Mouse (Mus musculus) ES-E14 (cell line): ENCODE data around the gene Ush2a. TPM values are rescaled to one million over a fixed set of nuclear protein-coding genes. Genes with fewer than 3 reads are reported as not detected.

Source experiments
- DNase-seq: peaks from one replicate; pipeline ENCODE4 v3.0.0-alpha.2; 2013; ENCODE audit warnings: low read depth, low spot score
- H3K27ac ChIP-seq: 2 replicates; pipeline ENCODE4 v1.5.1; 2012; ENCODE audit warnings: low read depth, mild to moderate bottlenecking, low read length, moderate library complexity, mixed read lengths; ENCODE audit not compliant: poor library complexity, insufficient read depth, severe bottlenecking
- H3K36me3 ChIP-seq: 2 replicates; pipeline ENCODE4 v1.6.1; 2012; ENCODE audit warnings: mild to moderate bottlenecking, low read length, moderate library complexity, mixed read lengths; ENCODE audit not compliant: control insufficient read depth, poor library complexity, insufficient read depth, severe bottlenecking
- H3K4me1 ChIP-seq, 2 experiments: fragments of 150-350 bp in 1 of 2; sonication (generic) in 1 of 2; 2 replicates each; pipeline ENCODE4 v1.6.1; 2012; ENCODE audit warnings: low read length in 2 of 2, mild to moderate bottlenecking in 1 of 2, mixed read lengths in 1 of 2; ENCODE audit not compliant: control insufficient read depth in 2 of 2, insufficient read depth in 2 of 2, poor library complexity in 1 of 2
- H3K4me3 ChIP-seq, 2 experiments: fragments of 150-350 bp in 1 of 2; sonication (generic) in 1 of 2; 2 replicates each; pipeline ENCODE4 v1.5.1; 2012; ENCODE audit warnings: low read length in 2 of 2, low read depth in 1 of 2, mild to moderate bottlenecking in 1 of 2, mixed read lengths in 1 of 2; ENCODE audit not compliant: insufficient read depth in 1 of 2, poor library complexity in 1 of 2, severe bottlenecking in 1 of 2
- H3K9ac ChIP-seq: 2 replicates; pipeline ENCODE4 v1.6.1; 2012; ENCODE audit warnings: low read depth, mild to moderate bottlenecking, low read length, mixed read lengths; ENCODE audit not compliant: poor library complexity, insufficient read depth, severe bottlenecking
- H3K9me3 ChIP-seq: fragments of 150-350 bp; sonication (generic); 2 replicates; pipeline ENCODE4 v1.6.1; 2012; ENCODE audit warnings: low read depth, mild to moderate bottlenecking, low read length; ENCODE audit not compliant: control insufficient read depth, insufficient read depth
- CHD2 ChIP-seq: IDR thresholded peaks from 2 replicates; pipeline ENCODE4 v1.6.1; 2014; ENCODE audit warnings: mild to moderate bottlenecking, low read depth, low read length, inconsistent platforms
- HCFC1 ChIP-seq: IDR thresholded peaks from 2 replicates; pipeline ENCODE4 v1.6.1; 2012; ENCODE audit warnings: low read length, inconsistent platforms, borderline replicate concordance; ENCODE audit not compliant: insufficient read depth
- MAFK ChIP-seq: IDR thresholded peaks from 2 replicates; pipeline ENCODE4 v1.6.1; 2014; ENCODE audit warnings: mild to moderate bottlenecking, low read depth, low read length, inconsistent platforms; ENCODE audit not compliant: insufficient read depth
- ZC3H11A ChIP-seq: IDR thresholded peaks from 2 replicates; pipeline ENCODE4 v1.6.1; 2012; ENCODE audit warnings: low read depth, mild to moderate bottlenecking, inconsistent platforms, low read length, borderline replicate concordance
- ZNF384 ChIP-seq: IDR thresholded peaks from 2 replicates; pipeline ENCODE4 v1.6.1; 2012; ENCODE audit warnings: low read depth, low read length, inconsistent platforms
- in situ Hi-C, 2 experiments: fragments of 600-800 bp; cut with MboI; formaldehyde crosslinking; loops; one replicate each; pipeline ENCODE4 v1.15.1; 2025; ENCODE audit warnings: low sequenced_read_pairs in 2 of 2, inconsistent platforms in 1 of 2; ENCODE audit not compliant: unreplicated experiment in 2 of 2
- total RNA-seq: library from RNA; depleted of rRNA; stranded (reverse); fragments of 300-350 nt; gene quantifications from 2 replicates; pipeline ENCODE4 v1.2.3, GENCODE M21; 2012

The Ush2a gene
- total RNA-seq, 1 experiment = 0.22 TPM

- TF ChIP-seq CHD2 (no peak), MAFK (peak; percentile 61; the same call in 1 of the 2 replicates)
Measured at GRCm38 (mm10) chr1:188772516-188773229, 510.9 kb downstream of the Ush2a start.

GRCm38 (mm10) chr1:188773631-188774030 lies 511.8 kb downstream of the Ush2a start:
- no peak overlapping the region for H3K4me3 ChIP-seq
- no peaks in the 10 kb centered on the region for H3K4me1 ChIP-seq
- H3K27ac ChIP-seq = no peak overlapping the region
- no peaks in the 10 kb centered on the region for H3K9me3 ChIP-seq
- no peaks in the 10 kb centered on the region for H3K36me3 ChIP-seq
- no peak for DNase-seq
- H3K9ac ChIP-seq = no peak overlapping the region
- TF ChIP-seq MAFK = no peak
- TF ChIP-seq ZC3H11A = no peak
- no peak for TF ChIP-seq HCFC1
- TF ChIP-seq CHD2 = no peak
- TF ChIP-seq ZNF384 = no peak
- in situ Hi-C loops = no loop called here

More at GRCm38 (mm10) chr1:188772516-188773229, 510.9 kb downstream of the Ush2a start:
- no peak for DNase-seq
- in situ Hi-C loops = no loop called here
- Histone ChIP-seq H3K4me3 (no peak overlapping the region), H3K9me3 (no peaks in the 10 kb centered on the region), H3K36me3 (no peaks in the 10 kb centered on the region), H3K9ac (no peak overlapping the region), H3K27ac (no peak overlapping the region), H3K4me1 (no peaks in the 10 kb centered on the region)

DNA sequence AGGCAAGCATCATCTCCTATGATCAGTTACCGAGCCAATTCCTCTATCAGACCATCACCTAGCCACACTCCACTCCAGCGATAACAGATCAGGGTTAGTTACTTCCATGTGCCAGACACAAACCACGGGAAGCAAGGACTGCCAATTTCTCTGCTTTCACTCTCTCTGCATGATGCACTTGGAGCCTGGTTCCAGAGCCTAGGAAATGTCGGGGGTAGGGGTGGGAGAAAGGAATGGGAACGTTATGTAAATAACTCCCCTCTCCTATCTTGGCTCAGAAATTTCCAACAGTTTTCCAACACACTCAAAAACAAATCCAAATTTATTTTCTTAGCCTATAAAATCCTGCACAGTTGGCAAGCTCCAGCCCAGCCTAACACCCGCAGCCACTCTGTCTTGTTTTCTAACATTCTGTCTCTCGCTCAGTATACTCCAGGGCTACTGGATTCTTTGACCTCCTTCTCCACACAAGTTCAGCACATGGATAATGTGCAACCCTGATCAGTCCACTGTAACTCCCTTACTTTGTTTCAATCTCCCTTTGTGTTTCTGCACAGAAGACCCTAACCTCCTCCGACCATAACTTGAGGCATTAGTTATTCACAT lies 515.8 kb downstream of the Ush2a start:
- Histone ChIP-seq H3K36me3 (no peaks in the 10 kb centered on the region), H3K4me3 (no peak overlapping the region), H3K9ac (no peak overlapping the region), H3K4me1 (no peaks in the 10 kb centered on the region), H3K9me3 (no peaks in the 10 kb centered on the region), H3K27ac (no peak overlapping the region)
- no peak for TF ChIP-seq ZC3H11A
- no peak for TF ChIP-seq ZNF384
- TF ChIP-seq MAFK = no peak
- TF ChIP-seq CHD2 = no peak
- TF ChIP-seq HCFC1 = no peak
- in situ Hi-C loops = no loop called here
- no peak for DNase-seq

GRCm38 (mm10) chr1:188785056-188785455 lies 523.2 kb downstream of the Ush2a start:
- Histone ChIP-seq H3K9me3 (no peaks in the 10 kb centered on the region), H3K4me1 (peaks cover 0 to 8% of the 10 kb centered on the region in 2 experiments; a peak in 2 of 4 replicates), H3K27ac (no peak overlapping the region), H3K36me3 (no peaks in the 10 kb centered on the region), H3K4me3 (no peak overlapping the region), H3K9ac (no peak overlapping the region)
- in situ Hi-C loops = no loop called here
- DNase-seq = peak; percentile 46
- no peak for TF ChIP-seq MAFK
- TF ChIP-seq ZNF384 = no peak
- no peak for TF ChIP-seq CHD2
- no peak for TF ChIP-seq HCFC1
- TF ChIP-seq ZC3H11A = no peak
